Mouse (Mus musculus) forebrain, embryonic 15.5 days (tissue): ENCODE data around the gene Ahsg. TPM values are rescaled to one million over a fixed set of nuclear protein-coding genes. Genes with fewer than 3 reads are reported as not detected.

ENCODE experiments used
- polyA plus RNA-seq: library from polyadenylated mRNA; unstranded; fragments of >200 nt; fragmentation: Nextera tagmentation; extraction: Ambion mirVana; gene quantifications from 2 replicates; pipeline ENCODE4 v1.2.1, GENCODE M21; 2015

The Ahsg gene
- polyA plus RNA-seq, 1 experiment from 2014 or later, result not detected

Other genes with a start within 250 kb of the Ahsg start
- gene Dgkg, start 234.1 kb upstream of the Ahsg start, polyA plus RNA-seq, result 5.8 TPM in 2 replicates
- not detected in 2 replicates for gene Crygs, start 79.7 kb upstream of the Ahsg start, polyA plus RNA-seq
- 22.5 and 23.1 TPM in 2 replicates for gene Tbccd1, start 33.6 kb upstream of the Ahsg start, polyA plus RNA-seq
- 84.9 and 85.2 TPM in 2 replicates for gene Dnajb11, start 33.4 kb upstream of the Ahsg start, polyA plus RNA-seq
- not detected in 2 replicates for gene Fetub, start 27.1 kb downstream of the Ahsg start, polyA plus RNA-seq
- not detected in 2 replicates for gene Hrg, start 59.8 kb downstream of the Ahsg start, polyA plus RNA-seq
- not detected in 2 replicates for gene Kng2, start 138.2 kb downstream of the Ahsg start, polyA plus RNA-seq
- gene Kng1, start 166.6 kb downstream of the Ahsg start, polyA plus RNA-seq, result 0.80 TPM in 1 of 2 replicates, not detected in the other
- gene Eif4a2, start 216.2 kb downstream of the Ahsg start, polyA plus RNA-seq, result 338 and 359 TPM in 2 replicates
- gene Rfc4, start 236.5 kb downstream of the Ahsg start, polyA plus RNA-seq, result 71.7 and 87.2 TPM in 2 replicates